Mouse (Mus musculus) adrenal gland, postnatal 10 days (tissue): ENCODE measurements around the gene Vmn2r61. TPM values are rescaled to one million over a fixed set of nuclear protein-coding genes. Genes with fewer than 3 reads are reported as not detected.

Experiments
- DNase-seq: peaks from one replicate; pipeline ENCODE4 v3.0.0; 2021; ENCODE audit warnings: mixed read lengths
- long read RNA-seq, 2 experiments: library from polyadenylated mRNA; stranded (forward); transcript quantifications; one replicate each; pipeline ENCODE4 v2.0.0; 2021
- total RNA-seq, 2 experiments: library from RNA; stranded (reverse); gene quantifications; 2 replicates each; pipeline ENCODE4 v1.2.3; 2021

Vmn2r61 gene
- total RNA-seq, result not detected
- long read RNA-seq, experiment 1, result 0 reads
- long read RNA-seq, experiment 2, result 0 reads

DNA sequence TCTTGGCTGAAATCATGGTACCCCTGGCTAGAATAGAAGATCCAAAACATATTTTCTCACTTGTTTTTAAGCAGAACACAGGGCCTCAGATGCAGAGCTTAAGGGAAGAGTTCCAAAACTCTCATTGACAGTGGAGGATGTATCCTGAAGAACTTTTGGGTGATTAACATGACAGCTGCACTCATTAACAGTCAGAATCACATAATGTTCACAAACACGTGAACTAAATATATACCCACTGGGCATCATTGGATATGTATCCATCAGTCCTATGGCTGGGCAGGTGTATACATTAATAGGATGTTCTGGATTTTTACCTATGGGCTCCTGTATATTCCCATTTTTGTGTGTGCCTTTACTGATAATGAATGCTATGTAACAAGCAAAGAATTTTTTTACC lies at the start of gene Vmn2r61:
TSS of gene Vmn2r61 (plus strand) at position 301 of the 400 bp plus-strand sequence.
- DNase-seq, result no peak

Other genes starting within 250 kb of the Vmn2r61 start
- not detected for gene Vmn2r59, start 201.0 kb upstream of the Vmn2r61 start, total RNA-seq
- gene Vmn2r60, start 152.3 kb upstream of the Vmn2r61 start, total RNA-seq, result under 1 TPM in 1 of 2 experiments, not detected in 1; 0.06 TPM
- not detected for gene 4933421I07Rik, start 188.1 kb downstream of the Vmn2r61 start, total RNA-seq
- gene Zfp141, start 245.7 kb downstream of the Vmn2r61 start, total RNA-seq, result 10 to 100 TPM; 12.0 to 19.1 TPM